Mouse (Mus musculus): Measurements from ENCODE around the gene Phex. TPM values are rescaled to one million over a fixed set of nuclear protein-coding genes. Genes with fewer than 3 reads are reported as not detected.

The Phex gene
- polyA plus RNA-seq, 1 experiment from 2014 or later: 0.08 TPM

GRCm38 (mm10) chrX:157305852-157306232 is 109.3 kb downstream of the Phex start:
- Histone ChIP-seq H3K36me3 (ENCODE audit: control insufficient read depth, insufficient read depth, low read length) (no peaks in the 10 kb centered on the region), H3K4me3 (ENCODE audit: low read depth, low read length) (no peak overlapping the region), H3K27me3 (replicated peaks; ENCODE audit: control insufficient read depth, insufficient read depth, low read length) (no peaks in the 10 kb centered on the region), H3K27ac (ENCODE audit: low read depth) (no peak overlapping the region), H3K4me2 (ENCODE audit: low read length) (no peak overlapping the region), H3K9ac (ENCODE audit: low read length) (no peak overlapping the region), H3K9me3 (ENCODE audit: control insufficient read depth, low read length) (no peaks in the 10 kb centered on the region), H3K4me1 (replicated peaks; ENCODE audit: control insufficient read depth, insufficient read depth, low read length) (no peaks in the 10 kb centered on the region)
- WGBS: 62% methylated on average over 5 of the region's 5 CpGs
- no peak for ATAC-seq (replicated peaks; ENCODE audit: low FRiP score, low TSS enrichment, low read depth)
- DNase-seq (ENCODE audit: low spot score): no peak

DNA sequence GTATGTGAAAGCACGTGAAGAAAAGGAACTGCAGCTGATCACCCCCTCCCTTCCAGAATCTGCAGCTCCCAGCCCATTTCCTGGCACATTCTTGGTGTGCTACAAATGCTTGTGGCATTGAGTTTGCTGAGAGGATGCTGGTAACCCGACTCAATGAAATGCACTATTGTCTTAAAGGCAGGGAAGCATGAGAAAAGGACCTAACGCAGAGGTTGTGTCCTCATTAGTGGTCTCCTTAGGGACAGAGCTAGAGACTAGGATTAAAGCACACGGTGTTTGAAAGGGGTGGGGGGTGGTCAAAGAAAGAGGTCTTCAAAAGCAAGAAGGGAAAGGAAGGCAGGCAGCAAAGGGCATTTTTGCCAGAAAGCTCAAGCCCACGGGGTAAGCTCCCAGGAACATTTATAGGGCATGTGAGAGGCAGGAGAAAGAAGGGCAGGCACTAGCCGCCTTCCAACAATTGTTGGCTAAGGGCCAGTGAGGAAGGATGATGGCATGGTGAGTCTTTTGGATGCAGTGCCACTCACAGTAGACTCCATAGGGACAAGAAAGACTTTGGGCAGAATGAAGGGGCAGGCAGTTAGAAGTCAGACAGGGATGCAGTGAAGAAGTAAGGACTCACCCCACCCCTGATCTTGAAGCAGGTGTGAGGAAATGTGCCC is 109.8 kb downstream of the Phex start:
- no peak for DNase-seq (ENCODE audit: low spot score)
- no peak for ATAC-seq (replicated peaks; ENCODE audit: low FRiP score, low TSS enrichment, low read depth)
- WGBS: 50% methylated on average over 6 of the region's 6 CpGs
- Histone ChIP-seq H3K4me2 (ENCODE audit: low read length) (no peak overlapping the region), H3K27me3 (replicated peaks; ENCODE audit: control insufficient read depth, insufficient read depth, low read length) (no peaks in the 10 kb centered on the region), H3K4me1 (replicated peaks; ENCODE audit: control insufficient read depth, insufficient read depth, low read length) (no peaks in the 10 kb centered on the region), H3K27ac (ENCODE audit: low read depth) (no peak overlapping the region), H3K9me3 (ENCODE audit: control insufficient read depth, low read length) (no peaks in the 10 kb centered on the region), H3K4me3 (ENCODE audit: low read depth, low read length) (no peak overlapping the region), H3K9ac (ENCODE audit: low read length) (no peak overlapping the region), H3K36me3 (ENCODE audit: control insufficient read depth, insufficient read depth, low read length) (no peaks in the 10 kb centered on the region)

DNA sequence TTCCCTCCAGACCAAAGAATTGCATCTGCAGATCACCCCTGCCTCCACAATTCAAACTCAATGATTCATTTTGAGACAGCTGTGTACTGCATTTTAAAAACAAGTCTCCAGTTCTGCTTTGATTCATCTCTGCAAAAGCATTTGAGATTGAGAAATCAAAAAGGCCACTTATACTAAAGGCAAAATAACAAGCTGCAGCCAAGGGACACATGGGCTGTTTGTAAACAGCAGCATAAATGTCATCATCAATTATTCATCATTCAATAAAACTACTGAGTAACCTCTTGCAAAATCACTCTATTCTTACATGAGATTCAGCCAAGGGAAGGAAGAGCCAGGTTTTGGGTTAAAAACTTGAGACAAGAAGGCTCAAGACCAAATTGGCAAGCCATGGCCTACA is 122.7 kb downstream of the Phex start:
- Histone ChIP-seq H3K27me3 (replicated peaks; ENCODE audit: control insufficient read depth, insufficient read depth, low read length) (no peaks in the 10 kb centered on the region), H3K9ac (ENCODE audit: low read length) (no peak overlapping the region), H3K36me3 (ENCODE audit: control insufficient read depth, insufficient read depth, low read length) (no peaks in the 10 kb centered on the region), H3K27ac (ENCODE audit: low read depth) (no peak overlapping the region), H3K4me2 (ENCODE audit: low read length) (no peak overlapping the region), H3K9me3 (ENCODE audit: control insufficient read depth, low read length) (no peaks in the 10 kb centered on the region), H3K4me3 (ENCODE audit: low read depth, low read length) (no peak overlapping the region), H3K4me1 (replicated peaks; ENCODE audit: control insufficient read depth, insufficient read depth, low read length) (no peaks in the 10 kb centered on the region)
- ATAC-seq (replicated peaks; ENCODE audit: low FRiP score, low TSS enrichment, low read depth): no peak
- no peak for DNase-seq (ENCODE audit: low spot score)

DNA sequence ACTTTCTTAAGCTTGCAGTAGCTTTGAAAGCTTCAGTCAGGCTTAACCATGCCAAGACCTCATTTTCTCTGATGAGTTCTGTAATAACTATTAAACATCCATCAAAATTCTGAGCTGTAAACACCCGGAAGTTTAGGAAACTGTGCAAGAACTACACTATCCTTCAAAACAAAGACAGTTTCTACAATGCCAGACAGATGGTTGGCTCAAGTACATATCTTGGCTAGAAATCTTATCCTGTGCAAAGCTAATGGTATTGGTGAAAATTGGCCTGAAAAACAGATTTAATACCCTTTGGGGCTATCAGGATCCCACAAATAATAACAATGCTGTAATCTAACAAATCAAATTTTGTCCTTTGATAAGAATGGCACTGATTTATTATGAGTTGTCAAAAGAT is 138.5 kb downstream of the Phex start:
- ATAC-seq (replicated peaks; ENCODE audit: low FRiP score, low TSS enrichment, low read depth): no peak

DNA sequence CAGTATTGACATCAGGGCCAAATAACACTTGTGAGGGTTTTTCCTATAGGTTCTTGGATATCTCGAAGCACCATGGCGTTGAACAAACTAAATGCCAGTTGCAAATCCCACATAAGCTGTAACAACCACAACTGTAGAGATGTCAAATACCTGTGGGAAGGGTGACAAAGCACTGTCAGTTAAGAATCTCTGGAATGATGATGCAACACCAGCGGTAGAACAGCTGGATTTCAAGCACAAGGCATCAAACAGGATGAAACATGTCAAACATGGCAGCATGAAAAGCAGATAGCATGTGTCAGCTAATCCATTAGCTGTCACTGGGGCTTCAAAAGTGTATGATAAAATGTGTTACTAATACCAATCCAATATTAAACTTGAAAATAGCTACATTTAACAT is 141.8 kb downstream of the Phex start:
- ATAC-seq (replicated peaks; ENCODE audit: low FRiP score, low TSS enrichment, low read depth) (no peak), DNase-seq (ENCODE audit: low spot score) (no peak)
- Histone ChIP-seq H3K4me1 (replicated peaks; ENCODE audit: control insufficient read depth, insufficient read depth, low read length) (no peaks in the 10 kb centered on the region), H3K36me3 (ENCODE audit: control insufficient read depth, insufficient read depth, low read length) (no peaks in the 10 kb centered on the region), H3K9me3 (ENCODE audit: control insufficient read depth, low read length) (no peaks in the 10 kb centered on the region), H3K9ac (ENCODE audit: low read length) (no peak overlapping the region), H3K4me2 (ENCODE audit: low read length) (no peak overlapping the region), H3K4me3 (ENCODE audit: low read depth, low read length) (no peak overlapping the region), H3K27ac (ENCODE audit: low read depth) (no peak overlapping the region), H3K27me3 (replicated peaks; ENCODE audit: control insufficient read depth, insufficient read depth, low read length) (no peaks in the 10 kb centered on the region; the same call in 1 of the 2 replicates)
- WGBS: 79% methylated on average over 3 of the region's 3 CpGs

More for the DNA sequence above, 138.5 kb downstream of the Phex start:
- Histone ChIP-seq H3K9ac (ENCODE audit: low read length) (no peak overlapping the region), H3K4me3 (ENCODE audit: low read depth, low read length) (no peak overlapping the region), H3K9me3 (ENCODE audit: control insufficient read depth, low read length) (no peaks in the 10 kb centered on the region), H3K27ac (ENCODE audit: low read depth) (no peak overlapping the region), H3K36me3 (ENCODE audit: control insufficient read depth, insufficient read depth, low read length) (no peaks in the 10 kb centered on the region), H3K4me2 (ENCODE audit: low read length) (no peak overlapping the region), H3K27me3 (replicated peaks; ENCODE audit: control insufficient read depth, insufficient read depth, low read length) (no peaks in the 10 kb centered on the region; the same call in 1 of the 2 replicates), H3K4me1 (replicated peaks; ENCODE audit: control insufficient read depth, insufficient read depth, low read length) (no peaks in the 10 kb centered on the region)
- WGBS: 53% methylated on average over 1 of the region's 1 CpGs
- no peak for DNase-seq (ENCODE audit: low spot score)

GRCm38 (mm10) chrX:157271609-157272008 is 143.5 kb downstream of the Phex start:
- no peak overlapping the region for H3K27ac ChIP-seq (ENCODE audit: low read depth)
- H3K4me2 ChIP-seq (ENCODE audit: low read length): no peak overlapping the region
- no peaks in the 10 kb centered on the region for H3K36me3 ChIP-seq (ENCODE audit: control insufficient read depth, insufficient read depth, low read length)
- H3K4me1 ChIP-seq (replicated peaks; ENCODE audit: control insufficient read depth, insufficient read depth, low read length): no peaks in the 10 kb centered on the region
- 71% methylated on average over 3 of the region's 3 CpGs for WGBS
- no peak for ATAC-seq (replicated peaks; ENCODE audit: low FRiP score, low TSS enrichment, low read depth)
- no peak overlapping the region for H3K4me3 ChIP-seq (ENCODE audit: low read depth, low read length)
- no peak overlapping the region for H3K9ac ChIP-seq (ENCODE audit: low read length)
- no peak for DNase-seq (ENCODE audit: low spot score)
- no peaks in the 10 kb centered on the region for H3K9me3 ChIP-seq (ENCODE audit: control insufficient read depth, low read length)
- H3K27me3 ChIP-seq (replicated peaks; ENCODE audit: control insufficient read depth, insufficient read depth, low read length): no peaks in the 10 kb centered on the region

- H3K27me3 ChIP-seq (replicated peaks; ENCODE audit: control insufficient read depth, insufficient read depth, low read length): no peaks in the 10 kb centered on the region
- H3K9me3 ChIP-seq (ENCODE audit: control insufficient read depth, low read length): no peaks in the 10 kb centered on the region
- no peaks in the 10 kb centered on the region for H3K4me1 ChIP-seq (replicated peaks; ENCODE audit: control insufficient read depth, insufficient read depth, low read length)
- 56% methylated on average over 5 of the region's 5 CpGs for WGBS
- ATAC-seq (replicated peaks; ENCODE audit: low FRiP score, low TSS enrichment, low read depth) (no peak), DNase-seq (ENCODE audit: low spot score) (no peak)
- no peak overlapping the region for H3K4me3 ChIP-seq (ENCODE audit: low read depth, low read length)
- H3K36me3 ChIP-seq (ENCODE audit: control insufficient read depth, insufficient read depth, low read length): no peaks in the 10 kb centered on the region
- no peak overlapping the region for H3K9ac ChIP-seq (ENCODE audit: low read length)
- no peak overlapping the region for H3K27ac ChIP-seq (ENCODE audit: low read depth)
- no peak overlapping the region for H3K4me2 ChIP-seq (ENCODE audit: low read length)
Observed at GRCm38 (mm10) chrX:157269726-157270305, 145.3 kb downstream of the Phex start.

DNA sequence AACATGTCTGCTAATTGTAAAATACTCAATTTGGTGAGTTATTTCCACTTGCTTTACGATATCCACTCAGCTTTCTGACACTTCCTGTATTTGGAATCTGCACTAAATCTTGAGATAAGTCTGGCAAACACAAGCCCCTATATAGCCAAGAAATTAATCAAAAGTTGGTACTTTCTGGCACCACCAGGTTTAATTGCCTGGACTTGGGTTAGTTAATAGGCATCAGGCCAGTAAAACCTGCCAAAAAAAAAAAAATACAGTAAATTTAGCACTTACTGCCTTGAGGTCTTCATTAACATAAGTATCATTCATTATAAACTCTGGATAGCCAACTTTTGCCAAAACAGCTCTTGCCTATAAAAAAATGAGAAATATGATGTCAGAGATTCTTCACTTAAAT is 147.0 kb downstream of the Phex start:
- ATAC-seq (replicated peaks; ENCODE audit: low FRiP score, low TSS enrichment, low read depth) (no peak), DNase-seq (ENCODE audit: low spot score) (no peak)
- Histone ChIP-seq H3K36me3 (ENCODE audit: control insufficient read depth, insufficient read depth, low read length) (no peaks in the 10 kb centered on the region), H3K4me2 (ENCODE audit: low read length) (no peak overlapping the region), H3K9ac (ENCODE audit: low read length) (no peak overlapping the region), H3K4me3 (ENCODE audit: low read depth, low read length) (no peak overlapping the region), H3K9me3 (ENCODE audit: control insufficient read depth, low read length) (no peaks in the 10 kb centered on the region), H3K4me1 (replicated peaks; ENCODE audit: control insufficient read depth, insufficient read depth, low read length) (no peaks in the 10 kb centered on the region), H3K27me3 (replicated peaks; ENCODE audit: control insufficient read depth, insufficient read depth, low read length) (no peaks in the 10 kb centered on the region), H3K27ac (ENCODE audit: low read depth) (no peak overlapping the region)
- 93% methylated on average over 1 of the region's 1 CpGs for WGBS

DNA sequence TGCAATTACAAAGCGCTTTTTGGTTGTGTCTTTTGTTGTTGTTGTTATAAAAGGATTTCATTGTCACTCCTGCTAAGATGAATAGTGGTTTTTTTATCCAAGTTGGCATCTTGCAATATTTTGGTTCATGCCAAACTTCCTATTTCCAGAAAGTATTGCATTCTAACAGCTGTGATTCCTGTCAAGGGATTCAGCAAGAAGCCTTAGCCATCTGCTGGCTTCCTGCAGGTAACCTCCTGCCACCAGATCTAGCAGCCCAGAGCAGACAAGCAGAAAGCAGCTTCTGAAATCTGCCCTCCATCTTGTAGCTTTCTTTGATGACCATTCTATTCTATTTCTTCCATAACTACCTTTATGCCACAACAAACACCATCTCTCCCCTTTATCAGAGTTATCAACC is 212.4 kb downstream of the Phex start:
- Histone ChIP-seq H3K4me3 (ENCODE audit: low read depth, low read length) (no peak overlapping the region), H3K9ac (ENCODE audit: low read length) (no peak overlapping the region), H3K9me3 (ENCODE audit: control insufficient read depth, low read length) (no peaks in the 10 kb centered on the region), H3K27me3 (replicated peaks; ENCODE audit: control insufficient read depth, insufficient read depth, low read length) (no peaks in the 10 kb centered on the region), H3K36me3 (ENCODE audit: control insufficient read depth, insufficient read depth, low read length) (no peaks in the 10 kb centered on the region), H3K27ac (ENCODE audit: low read depth) (no peak overlapping the region), H3K4me2 (ENCODE audit: low read length) (no peak overlapping the region), H3K4me1 (replicated peaks; ENCODE audit: control insufficient read depth, insufficient read depth, low read length) (no peaks in the 10 kb centered on the region)
- no peak for ATAC-seq (replicated peaks; ENCODE audit: low FRiP score, low TSS enrichment, low read depth)
- WGBS: 92% methylated on average over 1 of the region's 1 CpGs
- DNase-seq (ENCODE audit: low spot score): no peak
